Mouse (Mus musculus): ENCODE measurements around the gene Fam84a. TPM values are rescaled to one million over a fixed set of nuclear protein-coding genes. Genes with fewer than 3 reads are reported as not detected.

The Fam84a gene
- polyA plus RNA-seq, 1 experiment from 2014 or later = 7.4 TPM

DNA sequence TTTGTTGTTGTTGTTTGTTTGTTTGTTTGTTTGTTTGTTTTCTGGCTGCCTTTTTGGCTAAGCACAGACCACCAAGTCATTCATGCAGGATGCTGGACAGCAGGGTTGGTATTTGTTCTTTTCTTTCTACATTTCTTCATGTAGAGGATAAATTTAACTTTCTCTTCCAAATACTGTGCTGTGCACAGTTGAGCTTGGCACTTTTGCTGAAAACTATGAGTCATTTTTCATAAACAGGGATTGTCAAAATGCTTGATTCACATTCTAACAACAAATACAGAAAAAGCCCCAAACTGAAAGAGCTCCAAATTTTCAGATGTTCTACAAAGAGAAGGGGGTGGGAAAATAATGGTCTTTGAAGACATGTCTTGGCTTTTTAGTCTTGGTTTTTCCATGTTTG lies 54.9 kb downstream of the Fam84a start:
- Histone ChIP-seq H3K9ac (ENCODE audit: low read depth, low read length) (no peak overlapping the region), H3K27me3 (ENCODE audit: insufficient read depth, low read length) (no peaks in the 10 kb centered on the region), H3K9me3 (replicated peaks; ENCODE audit: low read length) (no peaks in the 10 kb centered on the region), H3K4me1 (replicated peaks; ENCODE audit: insufficient read depth, low read length) (no peaks in the 10 kb centered on the region), H3K4me2 (ENCODE audit: low read length) (no peak overlapping the region), H3K27ac (no peak overlapping the region), H3K4me3 (replicated peaks; ENCODE audit: low read depth, low read length) (no peak overlapping the region), H3K36me3 (ENCODE audit: insufficient read depth, low read length) (no peaks in the 10 kb centered on the region)
- no peak for TF ChIP-seq CTCF (IDR thresholded peaks at IDR 0.05; ENCODE audit: low read depth)
- DNase-seq (ENCODE audit: low spot score) (no peak), ATAC-seq (replicated peaks; ENCODE audit: low FRiP score, low read depth) (no peak)

Data from kidney, postnatal 0 days (tissue).